Mouse (Mus musculus) heart, postnatal 14 days (tissue): ENCODE measurements at regions not wholly inside any gene's neighbourhood (a gene's known extent, or its start where the extent isn't known, plus 50 kb on each side); places are given as distances from the start of the nearest gene placed in this dataset.

ENCODE experiments used
- DNase-seq, 2 experiments: peaks; one replicate each; pipeline ENCODE4 v3.0.0; 2021 to 2022
- intact Hi-C: fragments of 180-260 bp; cut with DNase I; formaldehyde crosslinking; loops from one replicate; pipeline ENCODE4 v1.15.1; 2025

DNA sequence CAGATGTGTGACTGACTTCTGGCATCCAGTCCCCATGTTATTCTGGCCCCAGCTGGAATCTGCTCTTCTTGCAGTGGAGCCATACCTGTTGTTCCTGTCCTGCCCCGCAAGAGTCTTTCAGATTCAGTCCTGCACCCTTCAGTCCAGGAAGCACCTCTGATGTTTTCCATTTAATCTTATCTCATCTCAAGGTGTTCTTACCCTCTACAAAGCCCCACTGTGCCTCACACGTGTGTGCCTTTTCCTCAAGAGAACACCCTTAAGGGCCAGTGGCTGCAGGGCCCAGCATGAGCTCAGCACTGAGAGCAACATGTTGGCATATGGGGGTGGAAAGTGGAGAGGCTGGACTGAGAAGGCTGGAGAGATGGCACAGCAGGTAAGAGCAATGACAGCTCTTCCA is 126.8 kb downstream of the Tmem17 start:
- intact Hi-C loops, result loop anchor here (5.0 kb wide), 1 partner anchor 119 kb away; no protein-coding TSS in a partner anchor
- no peak for DNase-seq

DNA sequence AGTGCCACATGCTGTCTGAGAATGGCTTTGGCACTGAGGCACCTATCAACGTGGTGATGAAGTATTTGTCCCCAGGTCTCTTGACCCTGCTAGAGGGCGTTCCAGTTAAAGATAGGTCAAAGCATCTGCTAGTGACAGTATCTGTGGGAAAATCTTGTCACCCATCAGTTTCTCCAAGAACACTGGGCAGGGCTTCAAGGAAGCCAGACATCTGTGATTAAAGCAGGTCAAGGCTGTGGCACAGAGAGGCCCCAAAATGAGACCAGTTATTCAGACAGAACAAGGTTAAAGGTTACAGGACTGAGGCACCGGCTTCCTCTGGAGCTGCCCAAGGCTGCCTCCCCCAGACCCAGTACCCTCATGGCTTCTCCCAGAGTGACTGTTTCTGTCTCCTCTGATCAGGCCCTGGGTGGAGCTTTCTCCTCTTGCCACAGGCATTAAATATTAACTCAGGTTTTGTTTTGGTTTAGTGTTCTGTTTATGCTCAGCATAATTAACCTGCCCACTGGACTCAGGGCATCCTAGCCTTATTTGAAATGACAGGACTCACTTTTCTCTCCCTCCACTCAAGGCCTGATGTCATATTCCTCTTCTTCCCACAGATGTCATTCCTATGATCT is 128.6 kb downstream of the Tmem17 start:
- intact Hi-C loops, result no loop called here
- DNase-seq, result no peak

DNA sequence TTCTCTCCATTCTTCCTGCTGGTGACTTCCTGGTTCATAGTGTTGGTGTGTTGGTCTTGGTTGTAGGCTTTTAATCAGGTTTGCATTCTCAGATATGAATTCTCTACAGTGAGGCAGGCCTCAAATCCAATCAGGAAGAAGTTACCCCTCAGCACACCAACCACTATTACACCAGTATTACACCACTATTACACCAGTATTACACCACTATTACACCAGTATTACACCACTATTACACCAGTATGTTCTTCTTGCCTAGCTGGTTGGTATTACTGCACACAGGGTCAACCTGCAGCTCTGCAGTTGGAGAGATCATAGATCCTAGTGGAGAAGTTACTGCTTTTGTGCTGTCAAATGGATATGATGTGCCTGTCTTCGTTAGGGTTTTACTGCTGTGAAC is 129.6 kb downstream of the Tmem17 start:
- DNase-seq, result no peak
- intact Hi-C loops, result no loop called here

DNA sequence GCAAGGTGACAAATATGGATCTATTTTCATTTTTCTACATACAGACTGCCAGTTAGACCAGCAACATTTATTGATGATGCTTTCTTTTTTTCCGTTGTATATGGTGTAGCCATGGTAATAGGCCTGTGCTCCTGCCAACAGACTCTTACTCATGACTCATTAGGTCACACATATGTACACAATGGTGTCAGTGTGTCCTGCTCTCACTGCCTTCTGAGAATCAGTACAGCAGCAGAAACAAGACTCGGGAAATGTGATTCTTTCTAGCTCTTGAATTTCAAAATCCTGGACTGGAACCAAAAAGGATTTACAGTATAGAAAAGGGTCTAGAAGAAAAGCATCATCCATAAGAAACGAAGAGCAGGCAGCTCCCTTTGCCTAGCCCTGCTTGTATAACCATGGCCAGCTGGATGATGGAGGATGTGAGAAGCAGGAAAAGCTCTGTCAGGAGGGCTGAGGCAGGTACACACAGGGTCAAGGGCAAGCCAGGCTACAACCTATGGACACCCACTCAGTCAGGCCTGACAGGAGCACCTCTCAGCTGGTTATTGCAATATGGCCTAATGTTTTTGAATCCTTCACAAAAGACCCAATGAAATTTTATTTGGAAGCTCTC is 132.2 kb downstream of the Tmem17 start:
- no peak for DNase-seq
- intact Hi-C loops, result no loop called here

DNA sequence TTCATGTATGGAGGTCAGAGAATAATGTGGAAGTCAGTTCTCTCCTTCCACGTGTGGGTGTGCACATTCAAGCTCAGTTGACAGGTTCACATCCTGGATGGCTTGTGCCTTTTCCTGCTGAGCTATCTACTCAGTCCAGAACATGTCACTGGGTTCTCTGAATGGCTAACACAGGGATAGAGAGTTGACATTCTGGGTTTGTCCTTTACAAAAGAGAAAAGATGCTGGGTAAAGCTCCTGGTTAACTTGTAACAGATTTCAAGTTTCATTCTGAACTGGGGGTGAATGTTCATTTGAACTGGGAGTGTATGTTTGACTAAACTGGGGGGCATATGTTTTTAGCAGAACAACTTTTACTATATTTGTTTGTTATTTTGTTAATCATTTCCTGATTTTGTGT is 133.0 kb downstream of the Tmem17 start:
- intact Hi-C loops, result no loop called here
- DNase-seq, result no peak

DNA sequence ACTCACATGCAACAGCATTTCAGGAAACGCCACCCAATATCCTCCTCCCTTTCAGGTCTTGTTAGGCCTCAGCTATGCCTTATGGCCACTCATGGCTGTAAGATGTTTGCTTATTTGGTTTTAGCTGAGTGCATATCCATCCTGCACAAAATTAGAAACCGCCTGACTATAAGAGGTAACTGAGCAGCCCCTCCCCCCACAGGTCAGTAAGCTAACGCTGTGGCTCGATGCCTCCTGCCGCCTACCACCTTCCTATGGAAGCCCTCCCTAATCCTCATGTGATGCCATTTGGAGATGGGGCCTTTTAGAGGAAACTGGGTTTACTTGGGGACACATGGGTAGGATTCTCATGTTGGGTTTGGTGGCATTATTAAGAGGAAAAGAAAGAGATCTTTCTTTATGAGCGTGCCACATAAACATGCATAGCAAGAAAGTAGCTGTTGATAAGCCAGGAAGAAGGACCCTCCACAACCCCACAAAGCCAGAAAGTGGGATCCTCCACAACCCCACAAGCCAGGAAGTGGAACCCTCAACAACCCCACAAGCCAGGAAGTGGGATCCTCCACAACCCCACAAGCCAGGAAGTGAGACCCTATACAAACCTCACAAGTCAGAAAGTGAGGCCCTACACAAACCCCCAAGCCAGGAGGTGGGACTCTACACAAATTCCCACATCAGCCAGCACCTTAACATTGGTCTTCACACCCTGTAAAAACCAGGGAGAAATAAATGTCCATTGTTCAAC is 134.5 kb downstream of the Tmem17 start:
- DNase-seq, result no peak
- intact Hi-C loops, result no loop called here

DNA sequence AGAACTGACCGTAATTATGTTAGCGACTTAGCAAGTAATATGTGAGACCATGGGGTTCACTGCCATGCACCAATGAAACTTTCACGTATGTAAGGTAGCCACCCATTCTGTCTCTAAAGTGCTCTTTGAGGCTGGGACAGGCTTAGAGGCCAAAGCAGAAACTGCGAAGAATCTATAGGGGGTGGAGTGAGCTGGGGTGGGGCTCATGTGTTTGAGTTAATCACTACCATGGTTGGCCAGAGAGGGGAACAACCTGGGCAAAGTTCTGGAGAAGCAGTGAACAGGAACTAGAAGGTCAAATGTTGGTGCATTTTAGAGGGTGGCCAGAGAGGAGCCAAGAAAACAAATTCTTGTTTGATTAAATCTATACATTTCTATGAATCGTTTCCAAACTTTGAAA is 136.4 kb downstream of the Tmem17 start:
- intact Hi-C loops, result no loop called here

DNA sequence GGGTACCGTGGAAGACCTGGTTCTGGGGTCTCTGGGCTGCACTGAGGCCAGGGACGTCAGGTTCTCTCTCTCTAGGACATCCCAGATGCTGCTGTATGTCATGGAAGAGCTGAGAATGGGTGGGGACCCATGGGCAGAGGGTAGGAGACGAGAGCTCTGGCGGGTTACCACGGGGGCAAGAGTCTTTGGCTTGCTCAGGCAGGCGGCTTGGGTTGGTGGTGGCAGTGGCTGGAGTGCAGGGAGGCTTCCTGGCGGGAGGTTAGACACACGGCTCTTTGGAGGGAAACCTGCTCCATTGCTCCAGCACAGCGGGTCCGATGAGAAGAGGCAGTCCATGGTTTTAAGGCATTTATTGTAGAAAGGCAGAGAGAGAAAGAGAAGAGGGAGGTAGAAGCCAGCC is 138.9 kb downstream of the Tmem17 start:
- no peak for DNase-seq
- intact Hi-C loops, result no loop called here

More for the DNA sequence above, 136.4 kb downstream of the Tmem17 start:
- DNase-seq, result no peak

DNA sequence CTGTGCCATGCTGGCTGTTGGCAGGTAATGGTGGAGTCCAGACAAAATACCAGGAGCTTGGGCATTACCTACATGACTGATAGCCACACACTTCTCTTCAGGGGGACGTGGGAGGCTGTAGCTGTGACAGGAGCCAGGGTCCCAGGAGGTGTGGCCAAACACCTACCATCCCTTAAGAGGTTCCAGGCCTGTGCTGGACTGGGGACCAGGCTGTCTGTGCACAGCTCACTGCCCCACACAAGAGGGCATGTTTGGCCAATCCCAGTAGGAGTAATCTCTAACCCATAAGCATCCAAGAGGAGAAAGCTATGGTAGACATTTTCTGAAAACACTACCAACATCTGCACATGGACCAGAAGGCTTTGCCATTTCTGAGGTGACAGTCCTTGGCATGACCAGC is 139.4 kb downstream of the Tmem17 start:
- intact Hi-C loops, result no loop called here
- DNase-seq, result no peak

DNA sequence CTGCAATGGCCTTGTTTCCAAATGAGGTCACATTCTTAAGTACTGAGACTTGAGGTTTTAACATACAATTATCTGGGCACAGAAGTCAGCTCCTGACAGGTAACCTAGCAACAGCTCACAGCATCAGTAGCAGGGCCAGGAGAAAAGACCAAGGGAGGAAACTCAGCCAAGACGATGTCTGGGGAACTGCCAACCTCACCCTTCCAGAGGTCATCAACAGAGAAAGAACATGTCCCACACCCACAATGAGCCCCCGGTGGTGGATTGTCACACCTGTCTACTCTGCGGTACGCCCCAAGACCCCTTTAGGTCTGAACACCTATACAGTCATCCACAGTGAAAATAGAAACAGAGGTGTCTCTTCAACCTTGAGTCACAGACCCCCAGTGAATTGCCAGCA is 140.0 kb downstream of the Tmem17 start:
- no peak for DNase-seq
- intact Hi-C loops, result no loop called here

DNA sequence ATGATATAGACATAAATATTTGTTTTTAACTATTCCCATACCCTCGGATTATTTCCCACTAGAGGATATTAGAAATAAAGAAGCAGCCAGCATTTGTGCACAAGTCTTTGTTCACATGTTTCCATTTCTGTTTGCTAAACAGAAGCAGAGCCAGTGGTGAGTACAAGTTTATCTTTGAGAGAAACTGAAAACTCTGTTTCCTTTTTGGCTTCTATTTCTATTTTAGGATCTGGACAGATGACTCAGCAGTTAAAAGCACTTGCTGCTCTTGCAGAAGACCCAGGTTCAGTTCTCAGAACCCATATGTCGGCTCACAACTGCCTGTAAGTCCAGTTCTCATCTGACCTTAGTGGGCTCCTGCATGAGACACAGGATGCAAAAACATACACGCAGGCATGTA is 141.0 kb downstream of the Tmem17 start:
- intact Hi-C loops, result no loop called here
- DNase-seq, result no peak

DNA sequence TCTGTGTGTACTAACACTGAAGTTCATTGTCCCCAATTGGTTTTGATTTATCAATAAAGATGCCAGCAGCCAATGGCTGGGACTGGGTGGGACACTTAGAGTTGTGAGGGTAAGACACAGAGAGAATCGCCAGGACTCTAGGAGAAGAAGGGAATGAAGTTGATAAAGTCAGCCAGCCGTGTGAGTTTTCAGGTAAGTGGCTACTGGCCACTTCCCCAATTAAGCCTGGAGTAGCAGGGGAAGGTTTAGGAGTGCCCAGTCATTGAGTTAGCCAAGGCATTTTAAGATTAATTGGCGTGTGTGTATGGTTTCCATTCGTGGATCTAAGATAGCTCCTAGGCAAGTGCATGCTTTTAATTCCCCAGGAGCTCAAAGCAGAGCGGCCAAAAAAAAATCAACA is 141.5 kb downstream of the Tmem17 start:
- no peak for DNase-seq
- intact Hi-C loops, result no loop called here

DNA sequence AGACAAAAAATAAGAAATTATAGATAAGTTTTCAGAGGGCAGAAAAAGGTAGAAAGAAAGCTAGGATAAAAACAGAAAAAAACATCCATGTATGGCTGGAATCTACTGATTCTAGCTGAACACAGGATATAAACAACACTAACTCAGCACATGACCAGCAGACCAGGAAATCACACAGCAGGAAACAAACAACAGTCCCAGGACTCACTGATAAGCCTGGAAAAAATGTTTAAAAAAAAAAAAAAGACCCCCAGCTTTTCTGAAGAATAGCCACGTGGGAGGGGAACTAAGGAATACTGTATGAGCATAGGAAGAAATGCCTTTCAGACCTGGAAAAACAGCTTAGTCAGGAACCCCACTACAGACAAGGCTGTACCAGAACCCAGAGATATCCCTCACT is 145.7 kb downstream of the Tmem17 start:
- intact Hi-C loops, result no loop called here
- no peak for DNase-seq

DNA sequence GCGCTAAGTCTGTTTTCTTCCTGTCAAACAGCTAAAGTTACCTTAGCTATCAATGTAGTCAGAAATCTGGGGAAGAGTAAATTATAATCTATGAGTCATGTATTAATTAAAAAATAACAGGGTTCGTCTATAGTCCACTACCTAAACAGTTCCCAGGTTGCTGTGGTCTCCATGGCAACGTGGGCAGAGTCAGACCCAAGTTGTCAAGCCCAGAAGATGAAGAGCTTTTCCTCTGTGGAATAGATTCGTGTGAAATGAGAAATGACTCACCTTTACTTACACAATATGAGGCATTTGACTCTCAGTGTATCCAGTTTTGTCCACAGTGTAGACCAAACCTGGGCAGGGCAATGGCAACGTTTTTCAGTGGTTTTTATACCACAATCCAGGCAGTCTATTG is 149.2 kb downstream of the Tmem17 start:
- no peak for DNase-seq

DNA sequence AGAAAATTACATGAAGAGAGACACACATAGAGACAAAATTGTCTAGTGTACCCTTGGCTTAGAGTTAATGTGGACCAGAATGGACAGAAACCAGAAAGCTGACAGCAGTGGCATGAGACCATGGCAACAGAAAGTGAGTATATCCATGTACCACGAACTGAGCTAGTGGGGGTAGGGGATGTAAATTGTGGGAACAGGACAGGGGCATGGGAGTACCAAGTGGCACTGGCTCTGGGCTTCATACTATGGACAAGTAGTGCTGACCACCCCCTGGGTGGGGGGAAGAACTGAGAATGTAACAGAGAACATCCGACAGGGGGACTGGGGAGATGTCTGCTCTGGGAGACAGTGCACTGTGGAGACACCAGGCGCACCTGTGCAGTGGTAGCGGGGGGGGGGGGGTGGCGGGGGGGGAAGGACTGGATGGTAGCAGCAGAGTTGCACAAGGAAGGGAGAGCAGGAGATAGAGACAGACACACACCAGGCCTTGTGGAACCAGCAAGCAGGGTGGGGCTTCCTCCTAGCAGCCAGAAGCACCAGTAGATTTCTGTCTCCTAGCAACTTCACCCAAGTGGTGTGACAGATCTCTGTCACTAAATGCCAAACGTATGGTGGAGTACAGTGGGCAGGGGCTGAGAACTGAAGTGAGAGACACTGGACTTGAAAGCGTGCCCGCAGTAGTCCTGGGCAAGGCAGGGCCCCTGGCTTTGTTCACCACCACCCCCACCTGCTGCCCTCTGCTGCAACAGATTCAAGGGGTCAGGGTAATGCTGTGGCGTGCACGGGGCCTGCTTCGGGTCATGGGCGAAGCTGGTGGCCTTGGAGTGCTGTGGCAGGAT is 150.0 kb downstream of the Tmem17 start:
- intact Hi-C loops, result no loop called here
- DNase-seq, result no peak

More for the DNA sequence above, 149.2 kb downstream of the Tmem17 start:
- intact Hi-C loops, result no loop called here

DNA sequence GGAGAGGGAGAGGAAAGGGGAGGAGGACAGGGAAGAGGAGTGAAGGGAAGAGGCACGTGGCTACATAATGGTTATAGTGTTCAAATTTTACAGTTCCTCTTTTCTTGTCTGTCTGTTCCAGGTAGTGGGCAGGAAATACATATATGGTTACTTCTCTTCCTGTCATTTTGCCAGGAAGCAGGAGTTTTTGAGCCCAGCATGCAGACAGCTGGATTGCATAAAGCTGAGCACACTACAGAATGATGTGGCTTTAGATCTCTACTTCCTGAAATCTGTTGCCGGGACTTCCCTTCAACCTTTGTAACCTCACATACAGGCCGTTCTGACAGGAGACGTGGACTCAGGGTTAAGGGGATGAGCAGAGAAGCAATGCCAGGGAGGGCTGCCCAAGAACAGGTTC is 154.1 kb downstream of the Tmem17 start:
- no peak for DNase-seq
- intact Hi-C loops, result no loop called here

DNA sequence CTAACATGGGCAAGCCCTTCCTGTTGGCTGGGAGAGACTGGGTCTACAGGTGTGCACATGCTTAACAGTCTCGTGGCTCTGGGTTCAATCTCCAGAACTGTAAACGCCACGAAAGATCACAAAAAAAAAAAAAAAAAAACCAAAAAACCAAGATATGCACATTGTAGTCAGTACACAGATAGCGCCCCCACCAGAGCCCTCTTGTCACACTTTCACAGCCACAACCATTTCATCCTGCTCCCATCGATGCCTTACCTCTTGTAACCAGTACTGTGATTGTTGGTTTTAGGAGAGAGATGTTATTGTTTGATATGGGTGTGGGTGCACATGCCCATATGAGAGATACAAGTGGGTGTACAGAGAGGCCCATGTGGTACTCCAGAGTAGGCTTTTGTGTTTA is 154.5 kb downstream of the Tmem17 start:
- intact Hi-C loops, result no loop called here
- DNase-seq, result no peak

DNA sequence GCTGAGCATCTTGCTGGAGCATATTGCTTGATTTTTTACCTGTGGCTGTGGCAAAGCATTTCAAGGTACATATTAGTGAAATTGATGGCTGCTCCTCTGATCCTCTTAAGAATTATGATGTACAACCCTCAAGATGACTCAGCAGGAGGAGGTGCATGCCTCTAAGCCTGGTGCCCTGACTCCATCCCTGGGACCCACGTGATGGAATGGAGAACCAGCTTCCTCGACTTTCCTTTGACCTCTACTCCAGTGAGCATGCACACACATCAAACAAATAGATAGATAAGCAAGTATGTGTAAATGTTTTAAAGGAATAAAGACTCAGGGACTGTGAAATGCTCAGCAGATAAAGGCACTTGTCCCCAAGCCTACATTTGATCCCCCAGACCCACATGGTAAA is 156.3 kb downstream of the Tmem17 start:
- DNase-seq, result no peak
- intact Hi-C loops, result no loop called here

DNA sequence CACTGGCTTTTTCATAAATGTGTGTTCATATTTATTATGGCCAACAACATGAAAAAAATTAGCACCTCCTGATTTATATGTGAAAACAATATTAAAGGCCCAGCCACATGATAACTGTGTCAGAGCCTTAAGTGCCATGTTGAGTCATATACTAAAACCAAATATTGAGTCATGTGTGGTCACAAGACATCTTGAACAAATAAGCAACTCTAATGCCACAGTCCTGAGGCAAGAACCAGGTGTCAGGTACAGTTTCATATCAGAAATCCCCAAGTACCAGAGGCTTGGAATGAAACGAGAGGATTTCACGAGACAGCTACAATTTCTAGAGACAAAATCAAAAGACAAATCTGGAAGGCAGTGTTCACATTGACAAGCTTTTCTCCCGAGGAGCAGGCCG is 157.4 kb downstream of the Tmem17 start:
- intact Hi-C loops, result no loop called here
- no peak for DNase-seq

DNA sequence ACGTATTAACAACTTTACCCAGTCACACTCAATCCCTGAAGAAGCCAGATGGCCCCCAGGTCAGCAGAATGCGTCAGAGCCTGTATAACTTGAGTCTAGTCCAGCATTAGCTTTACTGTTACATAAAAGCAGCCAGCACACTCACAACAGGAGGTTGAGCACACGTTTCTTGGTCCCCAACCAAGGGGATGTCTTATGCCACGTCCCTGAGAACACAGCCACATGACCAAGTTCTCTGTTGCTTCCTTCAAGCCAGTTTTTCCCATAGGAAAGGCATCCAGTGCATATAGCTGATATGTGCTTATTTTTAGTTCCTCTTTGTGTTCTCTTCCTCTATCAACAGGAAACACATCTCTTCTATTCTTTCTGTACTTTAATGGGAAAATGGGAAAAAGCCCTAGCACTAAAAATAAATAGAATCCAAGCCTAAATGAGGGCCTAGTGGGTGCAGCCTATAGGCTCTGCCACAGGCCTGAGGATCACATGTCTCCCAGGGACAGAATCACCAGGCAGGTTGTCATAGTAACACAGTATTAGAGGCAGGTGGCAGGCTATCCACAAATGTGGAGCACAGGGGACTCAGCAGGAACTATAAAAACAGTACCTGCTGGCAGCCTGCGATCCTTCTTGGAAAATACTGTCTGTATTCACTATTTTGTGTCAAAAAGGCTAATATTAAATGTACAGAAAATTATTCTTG is 160.1 kb downstream of the Tmem17 start:
- DNase-seq, result no peak
- intact Hi-C loops, result loop anchor here (5.0 kb wide), 1 partner anchor 40 kb away; no protein-coding TSS in a partner anchor

DNA sequence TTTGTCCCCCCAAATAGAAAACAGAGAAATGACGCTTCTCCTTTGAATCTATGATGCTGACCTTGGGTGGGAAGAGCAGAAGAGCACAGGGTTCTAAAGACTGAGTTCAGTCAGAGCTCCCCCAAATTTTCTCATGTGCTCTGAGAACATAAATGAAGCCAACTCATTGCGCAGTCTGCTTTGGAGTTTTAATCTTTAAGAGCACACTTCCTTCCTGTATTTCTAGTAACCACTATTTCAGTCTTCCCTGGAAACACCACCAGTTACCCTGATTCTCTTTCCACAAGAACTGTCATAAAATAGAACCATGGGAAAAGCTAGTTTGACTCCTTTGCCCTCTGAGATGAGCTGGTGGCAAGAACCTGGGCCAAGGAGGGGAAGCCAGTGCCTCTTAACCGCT is 163.2 kb downstream of the Tmem17 start:
- DNase-seq, result no peak
- intact Hi-C loops, result no loop called here
